Mouse (Mus musculus) erythroid progenitor cell, adult 5-6 weeks (primary cell): ENCODE results near the gene Nploc4. TPM values are rescaled to one million over a fixed set of nuclear protein-coding genes. Genes with fewer than 3 reads are reported as not detected.

Experiments used
- ATAC-seq: replicated peaks from 2 replicates; pipeline ENCODE4 v1.8.0; 2016; ENCODE audit warnings: moderate number of reproducible peaks, mild to moderate bottlenecking, moderate TSS enrichment, inconsistent platforms; ENCODE audit not compliant: poor library complexity, low FRiP score, severe bottlenecking
- total RNA-seq, 2 experiments: library from RNA; stranded (forward) in 1 of 2; stranded (reverse) in 1 of 2; fragments of 150-400 nt in 1 of 2; fragments of 186-747, 209-891 nt in 1 of 2; gene quantifications; 2 replicates each; pipeline versions ENCODE4 v1.2.3 to v1.2.4; 2015 to 2017; ENCODE audit warnings: low replicate concordance in 2 of 2

Nploc4 gene
- total RNA-seq, 2 experiments from 2014 or later: 35.2 to 65.8 TPM

DNA sequence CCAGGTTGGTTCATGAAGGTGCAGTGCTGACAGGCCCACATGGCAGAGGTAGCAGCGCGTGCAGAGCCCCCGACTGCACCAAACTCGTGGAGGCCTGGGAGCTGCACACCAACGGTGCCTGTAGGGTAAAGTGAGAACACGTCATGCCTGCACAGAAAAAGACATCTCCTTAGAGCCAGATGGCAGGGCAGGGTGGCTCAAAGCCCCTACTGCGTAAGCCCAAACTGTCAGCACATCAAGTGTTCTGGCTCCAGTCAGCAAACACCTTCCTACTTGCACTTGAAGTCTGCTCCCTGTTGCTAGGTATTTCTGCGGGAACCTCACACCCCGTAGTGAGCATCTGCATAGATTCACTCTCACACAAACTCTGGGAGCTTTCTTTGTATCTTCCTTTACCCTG lies 55.0 kb downstream of the Nploc4 start:
- no peak for ATAC-seq

DNA sequence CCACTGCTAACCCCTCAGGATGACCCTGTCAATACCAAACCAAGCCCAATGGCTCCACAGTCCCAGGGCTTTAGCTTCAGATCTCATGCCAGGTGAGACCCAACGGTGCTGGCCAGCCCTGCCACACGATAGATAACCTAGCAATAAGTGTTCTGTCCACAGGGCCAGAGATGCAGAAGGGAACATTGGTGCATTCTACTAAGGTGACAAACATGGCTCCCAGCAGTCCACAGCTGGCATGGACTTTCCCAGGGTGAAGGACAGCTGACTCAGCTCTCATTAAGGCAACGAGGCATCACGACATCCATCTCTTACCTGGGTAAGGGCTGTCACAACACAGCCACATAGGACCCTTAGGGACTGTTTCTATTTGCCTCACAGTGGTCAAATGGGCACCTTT lies 56.4 kb downstream of the Nploc4 start:
- no peak for ATAC-seq

DNA sequence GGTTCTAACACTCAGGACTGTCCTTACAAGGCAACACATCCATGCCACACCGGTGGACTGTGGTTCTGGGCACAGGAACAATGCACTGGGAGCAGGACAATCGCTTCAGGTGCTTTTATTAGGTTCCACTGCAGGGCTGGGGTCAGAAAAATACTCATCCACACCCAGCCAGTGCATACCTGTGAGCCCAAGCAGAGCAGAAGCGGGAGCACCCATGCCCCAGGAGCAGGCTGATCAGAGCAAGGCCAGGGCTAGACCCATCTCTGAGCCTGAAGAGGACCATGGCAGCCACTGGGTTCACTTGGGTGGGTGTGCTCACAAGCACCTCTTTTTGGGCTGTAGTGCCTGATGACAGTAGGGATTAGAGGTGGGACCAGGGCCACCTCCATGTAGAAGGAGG lies 57.2 kb downstream of the Nploc4 start:
- ATAC-seq: no peak

DNA sequence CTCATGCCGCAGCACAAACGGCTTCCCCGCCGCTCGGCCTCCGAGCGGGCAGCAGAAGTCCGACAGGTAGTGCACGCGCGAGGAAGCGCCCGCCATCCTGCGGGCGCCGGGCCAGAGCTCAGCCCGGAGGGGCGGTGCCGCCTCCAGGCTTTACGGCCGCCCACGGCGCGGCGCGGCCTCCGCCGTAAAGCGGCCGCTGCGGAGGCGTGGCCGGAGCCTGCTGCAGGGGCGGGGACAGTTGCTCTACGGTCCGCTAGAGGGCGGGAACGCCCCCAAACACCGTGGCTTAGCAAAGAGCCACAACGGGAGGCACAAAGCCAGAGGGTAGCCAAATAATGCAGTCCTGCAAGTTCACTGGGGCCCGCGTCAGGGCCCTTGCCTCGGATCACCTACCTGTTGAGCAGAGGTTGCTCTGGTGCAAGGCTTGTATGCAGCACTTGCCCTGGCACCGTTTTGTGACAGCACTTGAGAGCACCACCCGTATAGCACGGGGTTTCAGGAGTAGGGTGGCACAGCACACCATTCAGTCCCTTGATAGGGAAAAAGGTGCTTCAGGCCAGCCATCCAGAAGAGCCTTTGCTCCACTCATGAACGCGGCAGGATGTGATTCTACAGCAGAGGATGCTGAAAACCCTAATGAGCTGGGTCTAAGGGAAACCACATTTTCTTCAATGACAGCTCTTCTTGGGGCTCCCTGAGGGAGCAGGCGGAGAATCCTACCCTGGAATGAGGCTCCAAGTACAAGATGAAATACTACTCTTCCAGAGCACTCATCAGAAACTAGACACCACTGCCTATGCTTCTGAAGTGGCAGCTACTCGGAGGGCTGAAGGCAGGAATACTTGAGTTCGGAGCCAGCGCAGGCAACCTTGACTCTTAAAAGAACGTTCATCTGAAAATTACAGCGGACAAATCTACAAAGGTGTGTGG lies 58.6 kb downstream of the Nploc4 start, which contains the start of gene Faap100:
Faap100 (minus strand) TSS at position 154 of the 930 bp plus-strand sequence.
- peak; percentile 83 for ATAC-seq

DNA sequence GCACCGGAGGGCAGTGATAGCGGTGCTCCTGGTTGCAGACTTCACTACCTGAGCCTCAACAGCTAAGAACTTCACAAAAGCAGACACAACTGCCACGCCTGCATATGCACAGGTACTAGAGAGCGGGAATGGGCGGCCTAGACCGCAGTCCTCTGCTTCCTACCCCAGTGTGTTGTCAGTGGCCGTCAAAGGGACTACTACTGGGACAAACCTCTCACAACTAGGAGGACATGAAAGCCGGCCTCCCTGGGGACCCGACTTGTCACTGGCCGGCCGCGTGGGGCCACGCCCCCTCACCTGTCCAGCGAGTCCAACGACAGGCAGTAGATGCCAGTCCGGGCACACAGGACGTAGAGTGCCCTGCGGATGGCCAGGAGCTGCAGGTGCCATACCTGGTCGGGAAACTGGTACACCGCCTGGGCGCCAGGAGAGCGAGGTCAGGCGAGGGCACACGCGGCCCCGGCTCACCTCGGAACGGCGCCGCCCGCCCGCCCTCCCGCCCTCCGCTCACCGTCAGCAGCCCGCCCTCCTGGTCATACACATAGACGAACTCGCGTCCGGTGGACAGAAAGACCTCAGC lies 59.4 kb downstream of the Nploc4 start:
- ATAC-seq: peak; percentile 12; the same call in 1 of the 2 replicates

DNA sequence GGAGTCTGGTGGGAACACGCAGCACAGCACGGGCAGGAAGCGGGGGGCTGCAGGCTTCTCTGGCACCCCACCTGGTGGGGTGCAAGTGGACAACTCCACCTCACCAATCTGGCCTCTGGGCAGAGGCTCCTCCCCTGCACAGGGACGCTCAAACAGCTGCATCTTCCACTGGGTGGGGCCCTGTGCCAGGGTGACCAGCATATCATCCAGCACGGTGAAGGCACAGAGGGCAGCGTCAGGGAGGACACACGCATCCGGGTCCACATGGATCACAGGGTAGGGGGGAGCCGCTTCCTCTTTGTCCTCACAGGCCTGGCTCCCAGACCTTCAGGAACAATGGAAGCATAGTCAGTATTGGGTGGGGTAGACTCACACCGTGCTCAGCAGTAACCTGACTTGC lies 60.2 kb downstream of the Nploc4 start:
- no peak for ATAC-seq

DNA sequence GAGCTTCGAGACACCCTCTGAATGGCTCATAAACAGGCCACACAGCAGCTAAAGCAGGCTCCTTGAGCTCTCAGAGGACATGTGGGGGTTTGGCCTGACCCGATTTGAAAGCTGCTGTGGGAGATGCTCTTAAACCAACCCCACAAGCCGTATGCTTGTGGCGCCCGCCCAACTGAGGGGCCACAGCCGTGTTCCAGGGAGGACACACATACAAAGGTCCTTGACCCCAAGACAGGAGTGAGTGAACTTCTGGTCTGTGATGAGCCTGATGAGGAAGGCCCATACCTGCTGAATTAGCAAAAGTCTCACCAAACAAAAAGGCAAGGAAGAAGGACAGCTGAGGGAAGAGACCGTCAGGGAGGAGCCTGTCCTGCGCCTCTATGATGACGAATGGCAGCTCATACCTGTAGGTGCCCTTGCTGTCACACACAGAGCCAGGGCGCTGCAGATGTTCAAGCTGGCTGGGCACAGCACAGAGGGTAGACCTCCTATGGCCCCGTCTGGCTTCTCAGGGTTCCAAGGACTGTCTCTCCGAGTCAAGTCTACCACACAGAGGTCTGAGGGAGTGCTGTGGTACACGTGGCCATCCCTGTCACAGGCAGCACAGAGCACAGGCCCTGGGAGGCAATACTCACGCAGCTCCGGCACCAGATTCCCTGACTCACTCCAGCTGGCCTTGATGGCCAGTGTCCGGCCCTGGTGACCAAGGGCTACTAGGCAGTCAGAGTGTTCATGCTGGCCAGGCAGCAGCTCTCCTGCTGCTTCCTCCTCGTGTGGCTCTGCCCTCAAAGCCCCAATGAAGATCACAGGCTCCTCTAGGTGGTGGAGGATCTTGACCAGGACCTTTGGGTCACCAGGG lies 61.0 kb downstream of the Nploc4 start:
- no peak for ATAC-seq

DNA sequence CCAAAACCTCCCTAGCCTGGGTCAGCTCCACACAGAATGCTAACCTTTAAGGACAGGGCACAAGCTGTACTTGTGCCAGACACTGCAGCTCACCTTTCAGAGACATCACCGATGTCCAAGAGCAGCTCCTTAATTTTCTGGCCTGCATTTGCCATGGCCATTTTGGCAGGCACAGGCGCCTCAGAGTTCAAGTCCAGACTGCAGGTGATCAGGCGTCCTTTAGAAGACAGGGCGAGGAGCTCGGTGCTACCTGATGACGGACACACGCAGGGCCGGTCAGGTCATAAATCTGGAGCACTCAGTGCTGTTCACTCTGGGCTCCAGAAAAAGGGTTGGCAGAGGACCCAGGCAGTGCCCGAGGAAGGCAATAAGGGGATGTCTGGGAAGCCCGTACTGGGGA lies 62.2 kb downstream of the Nploc4 start:
- ATAC-seq: no peak

DNA sequence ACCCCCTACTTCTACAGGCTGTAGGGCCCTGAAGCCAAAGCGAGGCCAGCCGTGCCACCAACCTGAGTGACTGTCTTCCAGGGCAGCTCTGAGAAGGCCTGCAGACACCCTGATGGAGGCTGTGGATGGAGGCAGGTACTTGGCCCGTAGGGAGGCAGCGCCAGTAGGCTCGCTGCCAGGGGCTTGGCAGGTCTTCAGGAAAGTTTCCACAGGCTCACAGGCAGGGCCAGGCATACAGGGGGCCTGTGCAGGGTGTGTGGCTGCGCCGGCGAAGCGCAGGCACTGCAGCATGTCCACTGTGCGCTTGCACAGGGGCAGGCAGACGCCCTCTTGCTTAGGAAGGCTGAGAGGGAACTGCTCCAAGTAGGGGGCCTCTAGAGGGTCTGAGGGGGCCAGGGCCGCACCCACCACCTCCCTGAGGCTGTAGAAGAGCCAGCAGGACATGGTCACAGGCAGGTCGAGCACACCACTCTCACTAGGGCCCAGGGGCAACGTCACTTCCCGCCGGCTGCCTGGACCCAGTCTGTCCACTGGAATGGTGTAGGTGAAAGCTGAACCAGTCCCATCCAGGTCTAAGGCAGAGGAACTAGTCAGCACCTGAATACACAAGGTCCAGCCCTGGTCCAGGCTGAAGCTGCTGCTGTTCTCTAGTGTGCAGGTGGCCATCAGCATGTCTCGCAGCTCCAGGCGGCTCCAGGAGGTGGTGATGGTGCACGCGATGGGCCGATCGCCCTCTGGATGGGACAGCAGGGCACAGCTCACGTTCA lies 63.5 kb downstream of the Nploc4 start:
- ATAC-seq: no peak

DNA sequence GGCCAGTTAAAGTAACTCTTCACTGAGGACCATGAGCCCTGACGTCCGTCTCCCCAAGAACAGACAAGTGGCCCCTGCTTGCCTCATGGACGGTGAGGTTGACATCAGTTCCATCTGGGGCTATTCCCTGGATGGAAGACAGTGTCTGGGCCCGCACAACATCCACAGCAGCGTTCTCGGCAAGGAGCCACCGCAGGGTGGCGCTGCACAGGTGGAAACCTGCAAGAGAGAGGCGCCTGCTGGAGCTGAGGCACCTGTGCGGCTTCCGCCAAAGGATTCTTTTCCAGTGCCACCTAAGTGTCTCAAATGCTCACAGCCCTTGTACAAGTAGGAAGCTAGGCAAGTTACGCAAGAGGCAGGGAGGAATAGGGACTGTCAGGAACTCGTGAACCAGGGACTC lies 64.5 kb downstream of the Nploc4 start:
- ATAC-seq: no peak

DNA sequence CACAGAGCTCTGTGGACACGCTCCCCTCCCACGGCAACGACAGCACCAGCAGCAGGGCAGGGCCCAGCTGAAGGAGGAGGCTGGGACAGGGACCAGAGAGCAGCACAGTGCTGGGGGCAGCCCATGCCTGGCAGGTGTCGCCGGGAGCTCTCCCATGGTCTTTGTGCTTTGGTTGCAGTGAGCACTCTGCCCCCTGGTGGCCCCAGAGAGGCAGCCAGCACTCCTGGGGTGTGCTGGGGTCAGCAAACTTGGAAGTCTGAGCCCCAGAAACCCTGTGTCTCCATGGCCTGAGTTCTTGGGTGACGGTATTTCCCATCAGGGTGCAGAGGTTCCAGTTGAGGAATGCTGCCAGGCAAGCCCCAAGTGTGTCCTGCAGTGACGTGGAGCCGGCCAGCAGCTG lies 67.9 kb downstream of the Nploc4 start:
- peak; percentile 64 for ATAC-seq

DNA sequence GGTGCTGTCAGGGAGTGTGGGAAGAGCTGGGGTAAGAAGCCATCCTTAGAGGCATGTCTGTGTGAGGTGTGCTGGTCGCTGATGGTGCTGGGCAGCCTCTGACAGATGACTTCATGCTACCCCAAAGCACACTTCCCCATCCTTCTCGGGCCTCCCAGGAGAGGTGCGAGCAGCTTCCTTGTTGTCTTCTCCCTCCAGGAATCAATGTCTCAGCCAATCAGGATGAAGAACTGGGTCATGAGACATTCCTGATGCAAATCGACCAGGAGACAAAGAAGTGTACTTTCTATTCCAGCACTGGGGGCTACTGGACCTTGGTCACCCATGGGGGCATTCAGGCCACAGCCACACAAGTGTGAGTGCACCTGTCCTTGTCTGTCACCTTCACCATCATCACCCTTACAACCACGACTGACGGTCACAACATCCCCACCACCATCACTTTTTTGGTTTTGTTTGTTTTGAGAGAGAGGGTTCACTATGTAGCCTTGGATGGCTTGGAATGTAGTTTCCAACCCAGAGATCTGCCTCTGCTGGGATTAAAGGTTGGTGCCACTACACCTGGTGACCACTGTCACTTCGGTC lies 71.0 kb downstream of the Nploc4 start:
- ATAC-seq: no peak

DNA sequence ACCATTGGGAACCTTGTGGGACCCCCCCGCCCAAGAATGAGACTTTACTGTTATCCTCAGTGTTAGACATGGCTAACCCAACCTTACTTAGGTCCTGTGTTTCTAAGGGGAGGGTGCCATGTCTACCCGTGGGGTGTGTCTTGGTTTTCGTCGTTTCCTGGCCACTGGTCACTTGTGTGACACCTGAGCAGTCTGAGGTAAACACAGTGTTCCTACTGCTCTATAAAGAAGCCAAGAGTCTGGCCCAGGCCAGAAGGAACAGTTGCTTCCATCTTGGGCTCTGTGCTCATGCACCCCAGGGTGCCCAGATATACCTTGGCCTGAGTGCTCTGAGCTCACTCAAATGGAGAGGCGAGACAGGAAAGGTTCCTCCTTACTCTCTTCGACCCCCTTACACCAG lies 74.6 kb downstream of the Nploc4 start:
- ATAC-seq: no peak

DNA sequence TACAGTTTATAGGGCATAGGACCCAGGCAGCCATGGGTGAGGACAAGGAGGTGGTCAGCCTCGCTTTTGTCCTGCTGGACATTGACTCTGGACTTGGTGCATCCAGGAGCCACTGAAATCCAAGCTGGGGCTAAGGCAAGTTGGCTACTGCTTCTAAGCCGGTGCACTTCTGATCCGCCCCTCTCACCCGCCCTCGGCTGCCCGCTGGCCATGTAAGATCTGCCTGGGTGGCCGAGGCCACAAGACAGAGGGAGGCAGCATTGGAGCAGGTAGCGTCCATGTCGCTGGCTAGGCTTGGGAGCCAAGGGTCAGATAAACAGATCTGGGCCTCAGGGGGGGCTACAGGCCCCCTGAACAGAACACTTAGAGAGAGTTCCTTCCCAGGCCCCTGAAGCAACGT lies 76.2 kb downstream of the Nploc4 start, which contains the start of gene Fscn2:
Fscn2 (plus strand) TSS at position 240 of the 400 bp plus-strand sequence.
- no peak for ATAC-seq

DNA sequence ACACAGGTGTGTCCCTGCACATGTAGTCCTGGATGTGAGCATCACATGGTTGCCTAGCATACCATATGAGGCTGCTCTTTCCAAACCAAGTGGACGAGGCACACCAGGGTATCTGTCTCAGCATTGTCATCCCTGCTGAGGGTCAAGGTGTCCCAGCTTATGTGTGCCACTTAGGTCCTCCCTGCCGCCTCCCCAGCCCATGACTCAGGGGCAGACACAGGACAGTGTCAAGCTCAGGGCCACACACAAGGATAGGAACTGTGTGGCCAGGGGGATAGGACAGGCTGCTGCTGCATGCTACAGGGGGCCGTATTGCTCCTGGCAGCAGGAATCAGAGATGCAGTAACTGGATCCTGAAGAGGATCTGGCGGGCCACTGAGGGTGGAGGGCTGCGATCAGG lies 76.8 kb downstream of the Nploc4 start:
- no peak for ATAC-seq

DNA sequence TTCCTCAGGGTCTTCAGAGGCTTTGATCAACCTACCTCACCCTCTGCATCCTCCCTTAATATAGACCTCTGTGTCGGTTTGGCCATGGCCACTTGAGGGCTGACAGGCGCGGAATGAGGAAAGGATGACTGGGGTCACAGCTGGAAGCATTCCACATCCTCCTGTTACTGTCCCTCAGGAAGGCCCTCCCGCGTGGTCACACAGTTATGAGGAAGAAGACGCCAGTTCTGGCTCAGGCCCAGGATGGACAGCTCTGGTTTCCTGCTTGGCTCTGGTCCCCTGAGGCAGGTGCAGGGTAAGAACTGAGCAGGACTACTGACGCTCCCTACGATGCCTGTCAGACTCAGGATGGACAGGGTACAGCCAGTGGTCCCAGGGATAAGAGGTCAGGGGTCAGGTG lies 77.4 kb downstream of the Nploc4 start:
- no peak for ATAC-seq

DNA sequence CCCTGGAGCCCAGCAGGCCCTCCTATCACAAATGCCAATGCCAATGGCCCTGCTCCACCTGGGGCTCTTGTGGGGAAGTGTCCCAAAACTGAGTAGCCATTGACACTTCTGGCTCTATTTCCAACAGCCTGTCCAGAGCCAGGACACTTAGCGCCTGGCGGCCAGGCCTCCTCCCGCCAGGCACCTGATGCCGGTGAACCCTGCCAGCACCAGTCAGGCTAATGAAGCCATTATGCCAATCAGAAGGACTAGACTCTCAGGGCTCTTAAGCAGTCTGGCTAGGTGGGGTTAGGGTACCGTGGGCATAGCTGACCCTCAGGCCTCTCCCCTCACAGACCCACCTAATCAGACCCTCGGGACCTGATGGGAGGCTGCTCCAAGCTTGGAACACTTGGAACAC lies 78.1 kb downstream of the Nploc4 start:
- no peak for ATAC-seq

DNA sequence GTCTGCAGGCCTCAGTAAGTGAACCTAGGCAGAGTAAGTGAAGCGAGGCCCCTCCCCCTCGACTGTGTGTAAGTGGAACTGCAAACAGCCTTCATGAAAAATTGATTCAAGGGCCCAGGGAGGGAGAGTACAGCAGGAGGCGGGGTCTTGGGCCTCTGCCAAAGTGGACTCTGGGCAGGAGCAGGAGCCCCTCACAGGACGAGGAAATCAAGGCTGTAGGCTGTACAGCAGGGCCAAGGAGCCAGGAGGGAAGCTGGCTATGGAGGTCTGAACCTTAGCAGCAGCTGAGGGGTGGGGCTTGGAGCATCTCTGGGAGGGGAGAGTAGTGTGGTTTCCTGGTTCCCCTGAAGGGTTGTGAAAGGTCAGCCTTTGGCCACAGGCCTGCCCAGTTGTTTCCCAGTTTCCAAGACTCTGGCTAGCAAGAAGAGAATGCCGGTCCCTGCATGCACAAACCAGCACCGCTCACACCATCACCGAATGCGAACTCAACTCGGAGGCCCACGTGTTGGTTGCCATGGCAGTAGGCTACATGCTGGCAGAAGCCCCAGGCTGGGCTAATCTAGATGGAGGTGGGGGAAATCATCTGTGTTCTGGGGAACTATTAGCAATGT lies 79.6 kb downstream of the Nploc4 start:
- no peak for ATAC-seq

DNA sequence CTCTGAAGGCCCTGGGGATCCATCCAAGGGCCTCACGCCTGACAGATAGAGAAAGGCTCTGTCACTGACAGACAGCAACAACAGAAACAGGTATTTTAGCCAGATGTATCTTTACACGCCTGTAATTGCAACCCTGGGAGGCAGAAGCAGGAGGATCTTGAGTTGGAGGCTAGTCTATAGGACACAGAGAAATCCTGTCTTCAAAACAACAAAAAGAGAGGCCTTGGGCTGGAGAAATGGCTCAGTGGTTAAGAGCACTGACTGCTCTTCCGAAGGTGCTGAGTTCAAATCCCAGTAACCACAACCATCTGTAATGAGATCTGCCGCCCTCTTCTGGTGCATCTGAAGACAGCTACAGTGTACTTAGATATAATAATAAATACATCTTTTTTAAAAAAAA lies 80.6 kb downstream of the Nploc4 start:
- no peak for ATAC-seq
